Mouse (Mus musculus) stomach, postnatal 0 days (tissue): ENCODE data around the gene Kat8. TPM values are rescaled to one million over a fixed set of nuclear protein-coding genes. Genes with fewer than 3 reads are reported as not detected.

ENCODE experiments used
- ATAC-seq: fragments of 200-750 bp; cut with Nextera tagmentation; 2 replicates; pipeline ENCODE4 v1.8.0; 2017; ENCODE audit not compliant: low FRiP score, low TSS enrichment
- DNase-seq: peaks from one replicate; pipeline ENCODE4 v3.0.0-alpha.2; 2016; ENCODE audit warnings: low spot score
- H3K27ac ChIP-seq: fragments of 300-500 bp; sonication (generic); replicated peaks from 2 replicates; pipeline ENCODE4 v1.5.1; 2014; ENCODE audit warnings: mild to moderate bottlenecking, control low read depth
- H3K27me3 ChIP-seq: fragments of 300-500 bp; sonication (generic); 2 replicates; pipeline ENCODE4 v1.6.1; 2014; ENCODE audit warnings: low read length; ENCODE audit not compliant: control insufficient read depth, insufficient read depth
- H3K36me3 ChIP-seq: fragments of 300-500 bp; sonication (generic); 2 replicates; pipeline ENCODE4 v1.6.1; 2014; ENCODE audit warnings: low read length, mixed read lengths; ENCODE audit not compliant: control insufficient read depth, insufficient read depth
- H3K4me1 ChIP-seq: fragments of 300-500 bp; sonication (generic); replicated peaks from 2 replicates; pipeline ENCODE4 v1.6.1; 2014; ENCODE audit warnings: antibody characterized with exemption; ENCODE audit not compliant: control insufficient read depth, insufficient read depth
- H3K4me2 ChIP-seq: fragments of 300-500 bp; sonication (generic); replicated peaks from 2 replicates; pipeline ENCODE4 v1.6.1; 2014; ENCODE audit warnings: low read depth, mild to moderate bottlenecking, control low read depth, moderate library complexity
- H3K4me3 ChIP-seq: fragments of 300-500 bp; sonication (generic); 2 replicates; pipeline ENCODE4 v1.5.1; 2014; ENCODE audit warnings: low read depth, low read length, control low read depth
- H3K9ac ChIP-seq: fragments of 300-500 bp; sonication (generic); 2 replicates; pipeline ENCODE4 v1.6.1; 2014; ENCODE audit warnings: mild to moderate bottlenecking, low read length, control low read depth, mixed read lengths
- H3K9me3 ChIP-seq: fragments of 300-500 bp; sonication (generic); 2 replicates; pipeline ENCODE4 v1.6.1; 2016; ENCODE audit warnings: low read length; ENCODE audit not compliant: control insufficient read depth
- CTCF ChIP-seq: IDR thresholded peaks from 2 replicates; pipeline ENCODE4 v1.5.1; 2016; ENCODE audit warnings: antibody characterized with exemption, low read depth, mild to moderate bottlenecking, moderate library complexity
- EP300 ChIP-seq: optimal IDR thresholded peaks from 2 replicates; pipeline ENCODE3; 2016; ENCODE audit warnings: antibody characterized with exemption
- whole genome bisulfite sequencing: fragments of 180-500 bp; shearing (Covaris S2); extraction: QIAGEN DNeasy Blood & Tissue Kit; methylation state at CpG from one replicate; pipeline ENCODE4 v1.1.7; 2014; 5-methylcytosine and 5-hydroxymethylcytosine counted together
- polyA plus RNA-seq: library from polyadenylated mRNA; unstranded; fragments of >200 nt; fragmentation: Nextera tagmentation; extraction: Ambion mirVana; gene quantifications from 2 replicates; pipeline ENCODE4 v1.2.1, GENCODE M21; 2015

The Kat8 gene
- polyA plus RNA-seq, 1 experiment from 2014 or later: 15.1 TPM

DNA sequence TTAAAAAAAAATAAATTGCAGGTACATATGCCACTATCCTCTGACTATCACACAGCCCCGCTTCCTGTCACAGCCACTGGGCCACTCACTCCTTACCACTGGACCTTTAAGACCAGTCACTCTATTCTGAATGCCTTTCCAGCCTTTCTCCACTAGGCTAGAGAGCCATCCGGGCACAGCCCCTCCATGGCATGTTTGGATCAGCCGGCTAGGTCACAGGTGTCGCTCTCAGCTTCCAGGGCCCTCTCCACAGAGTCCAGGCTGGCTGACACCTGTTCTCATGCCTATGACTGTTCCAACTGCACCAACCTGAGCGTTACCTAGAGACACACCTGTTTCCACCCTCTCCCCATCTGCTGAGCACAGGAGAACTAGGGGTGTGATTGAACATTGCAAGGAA, 16.3 kb downstream of the Kat8 start:
- 38% methylated on average over 5 of the region's 5 CpGs for WGBS
- Histone ChIP-seq H3K27ac (peak overlapping the region; percentile 95), H3K4me3 (peak overlapping the region; percentile 49), H3K9me3 (no peaks in the 10 kb centered on the region), H3K36me3 (peaks cover 3% of the 10 kb centered on the region; the same call in 1 of the 2 replicates), H3K4me2 (peak overlapping the region; percentile 49), H3K4me1 (peaks cover 2% of the 10 kb centered on the region; the same call in 1 of the 2 replicates), H3K9ac (peak overlapping the region; percentile 81), H3K27me3 (no peaks in the 10 kb centered on the region)
- ATAC-seq: peak; percentile 43
- DNase-seq: peak; percentile 74
- TF ChIP-seq EP300 (no peak), CTCF (peak; percentile 41)

DNA sequence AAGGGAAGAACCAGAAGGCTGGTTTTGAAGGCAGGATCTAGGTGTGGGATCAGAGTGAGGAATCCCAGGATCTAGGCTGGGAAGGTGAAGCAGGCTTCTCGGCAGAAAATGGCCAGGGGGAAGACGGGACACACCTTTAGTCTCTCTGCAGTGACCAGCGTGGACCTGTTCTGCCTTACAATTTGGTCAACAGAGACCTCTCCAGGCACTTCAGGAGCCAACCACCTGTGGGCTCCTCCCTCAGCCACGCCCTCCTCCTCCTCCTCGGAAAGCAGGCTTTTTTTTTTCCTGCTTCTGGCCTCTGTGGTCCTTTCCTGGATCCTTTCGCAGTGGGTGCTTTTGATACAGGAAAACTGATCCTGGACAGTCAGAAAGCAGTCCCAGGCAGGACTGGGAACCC, 17.6 kb downstream of the Kat8 start, which contains the start of gene Prss8:
Gene Prss8 (minus strand): TSS at position 182 of the 400 bp plus-strand sequence.
- Histone ChIP-seq H3K9ac (peak within 1 kb of the TSS; percentile 81), H3K4me2 (peak within 1 kb of the TSS; percentile 49), H3K9me3 (no peaks in the 10 kb centered on the region), H3K4me1 (peaks cover 3% of the 10 kb centered on the region), H3K27ac (peak within 1 kb of the TSS; percentile 95), H3K36me3 (0 out of 2 replicates have a peak, but pooled peaks cover 3% of the 10 kb centered on the region), H3K4me3 (peak within 1 kb of the TSS; percentile 49), H3K27me3 (no peaks in the 10 kb centered on the region)
- 19% methylated on average over 6 of the region's 6 CpGs for WGBS
- TF ChIP-seq CTCF: no peak
- no peak for TF ChIP-seq EP300
- peak; percentile 53 for ATAC-seq
- DNase-seq: peak; percentile 91

DNA sequence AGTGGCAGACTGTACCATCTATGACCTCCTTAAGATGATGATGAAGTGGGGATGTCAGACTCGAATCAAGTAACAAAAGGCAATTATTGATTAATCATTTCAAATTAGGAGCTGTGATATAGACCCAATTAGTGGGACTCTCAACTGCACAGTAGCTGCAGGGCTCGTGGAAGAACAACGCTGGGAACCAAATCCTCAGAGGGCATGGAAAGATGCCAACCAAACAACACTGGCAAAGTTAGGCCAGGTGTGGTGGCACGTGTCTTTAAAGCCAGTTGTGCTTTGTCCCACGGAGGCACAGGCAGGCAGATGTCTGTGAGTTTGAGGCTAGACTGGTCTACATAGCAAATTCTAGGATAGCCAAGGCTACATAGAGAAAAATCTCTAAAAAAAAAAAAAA, 18.3 kb downstream of the Kat8 start:
- Histone ChIP-seq H3K27ac (peak overlapping the region; percentile 95), H3K36me3 (no peaks in the 10 kb centered on the region), H3K9ac (no peak overlapping the region), H3K27me3 (no peaks in the 10 kb centered on the region), H3K4me2 (no peak overlapping the region), H3K9me3 (no peaks in the 10 kb centered on the region), H3K4me1 (peaks cover 5% of the 10 kb centered on the region), H3K4me3 (no peak overlapping the region)
- DNase-seq: no peak
- 61% methylated on average over 5 of the region's 5 CpGs for WGBS
- no peak for ATAC-seq
- no peak for TF ChIP-seq EP300
- TF ChIP-seq CTCF: no peak

DNA sequence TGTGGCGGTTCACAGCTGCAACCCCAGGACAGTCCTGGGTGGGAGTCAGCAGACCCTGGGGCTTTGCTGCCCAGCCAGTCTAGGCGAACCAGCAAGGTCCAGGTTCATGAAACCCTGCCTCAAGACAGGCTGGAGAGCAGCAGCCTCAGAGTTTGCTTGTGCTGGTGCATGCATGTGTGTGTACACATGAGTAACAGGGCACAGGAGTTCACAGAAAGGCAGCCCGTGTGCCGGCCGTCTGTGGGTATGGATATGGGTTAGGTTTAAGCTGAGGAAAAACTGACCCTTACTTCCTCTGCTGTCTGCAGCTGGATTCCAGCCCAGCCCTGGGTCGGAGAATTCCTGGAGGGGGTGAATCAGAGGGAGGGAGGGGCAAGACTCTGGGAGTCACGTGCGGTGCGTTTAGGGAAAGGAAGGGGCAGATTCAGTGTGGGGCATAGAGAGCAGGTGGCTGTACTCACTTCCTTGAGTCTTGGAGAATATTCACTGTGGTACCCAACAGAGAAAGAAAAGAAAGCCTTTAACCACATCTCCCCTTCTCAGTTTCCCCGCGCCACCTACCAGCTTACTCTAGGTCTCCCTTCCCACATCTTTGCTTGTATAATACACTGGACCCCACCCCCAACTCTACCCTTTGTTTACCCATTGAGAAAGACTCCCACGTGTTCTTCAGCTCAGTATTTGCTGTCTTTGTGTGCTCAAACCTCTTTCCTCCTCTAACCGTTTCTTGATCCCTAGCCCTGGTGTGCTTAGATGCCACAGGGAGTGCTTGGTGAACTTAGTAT, 19.2 kb downstream of the Kat8 start:
- no peaks in the 10 kb centered on the region for H3K36me3 ChIP-seq
- WGBS: 22% methylated on average over 13 of the region's 13 CpGs
- TF ChIP-seq CTCF: no peak
- no peak for TF ChIP-seq EP300
- DNase-seq (peak; percentile 87), ATAC-seq (peak; percentile 50)
- no peak overlapping the region for H3K4me3 ChIP-seq
- H3K9me3 ChIP-seq: no peaks in the 10 kb centered on the region
- no peaks in the 10 kb centered on the region for H3K27me3 ChIP-seq
- peak overlapping the region; percentile 95 for H3K27ac ChIP-seq
- H3K4me1 ChIP-seq: peaks cover 5% of the 10 kb centered on the region
- H3K9ac ChIP-seq: peak overlapping the region; percentile 23
- peak overlapping the region; percentile 8 for H3K4me2 ChIP-seq

DNA sequence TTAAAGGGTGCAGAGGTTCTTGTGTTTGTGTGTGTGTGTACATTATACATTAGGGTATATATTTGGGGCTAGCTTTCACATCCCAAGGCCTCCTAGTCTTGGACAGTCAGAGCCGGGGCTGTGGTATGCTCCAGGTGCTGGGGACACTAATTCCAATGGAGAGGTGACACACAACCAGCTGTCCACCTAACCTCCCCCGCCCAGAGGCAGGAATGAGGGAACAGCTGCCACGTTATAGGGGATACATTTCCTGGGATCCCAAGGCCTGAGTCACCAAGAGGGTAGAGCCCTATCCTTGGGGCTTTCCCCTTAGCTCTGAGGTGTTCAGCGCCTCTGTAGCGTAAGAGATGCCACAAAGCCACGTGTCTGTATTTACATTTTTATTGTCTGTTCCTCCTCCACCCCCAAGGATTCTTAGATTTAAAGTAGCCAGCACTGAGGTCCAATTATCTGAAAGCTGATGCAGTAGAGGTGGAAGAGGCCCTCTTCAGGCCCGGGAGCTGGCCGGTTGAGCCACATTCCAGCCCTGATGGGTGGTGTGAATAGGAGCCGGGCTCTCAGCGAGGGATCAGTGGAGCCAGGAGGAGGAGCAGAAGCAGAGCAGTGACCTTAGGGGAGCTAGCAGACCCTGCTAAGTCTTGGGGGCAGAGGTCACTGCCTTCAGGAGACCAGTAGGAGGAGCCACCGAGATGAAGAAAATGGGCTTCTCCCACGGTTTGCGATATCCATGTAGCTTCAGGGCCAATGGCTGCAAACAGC, 20.1 kb downstream of the Kat8 start:
- Histone ChIP-seq H3K27ac (peak overlapping the region; percentile 95), H3K9ac (no peak overlapping the region), H3K36me3 (no peaks in the 10 kb centered on the region), H3K9me3 (no peaks in the 10 kb centered on the region), H3K4me3 (no peak overlapping the region), H3K4me2 (no peak overlapping the region; the same call in 1 of the 2 replicates), H3K27me3 (no peaks in the 10 kb centered on the region), H3K4me1 (peaks cover 5% of the 10 kb centered on the region)
- DNase-seq (peak; percentile 81), ATAC-seq (peak; percentile 19; the same call in 1 of the 2 replicates)
- 24% methylated on average over 13 of the region's 13 CpGs for WGBS
- TF ChIP-seq CTCF (peak; percentile 37; the same call in 1 of the 2 replicates), EP300 (no peak)
